21 mouse cellular contexts compared by ENCODE assay signal in genomic region chr1:58311221-58311864, GRCm38 (mm10). TPM values are rescaled to one million over a fixed set of nuclear protein-coding genes. Genes with fewer than 3 reads are reported as not detected.
DNase-seq lines count a peak whose midpoint lies in the region; ATAC-seq and TF ChIP-seq lines count a peak whose summit lies in the region.
"Had no signal": no experiment of that assay in that cellular context is flagged by ENCODE, and none has a peak within 500 bp of the region (broad histone marks: within the 10 kb centered on the region; RNA-seq: fewer than 3 reads in every experiment).

No protein-coding gene starts in this region.

- peak; percentile 28 for DNase-seq in embryonic facial prominence, embryonic 14.5 days (ENCODE audit: low spot score)
- DNase-seq in embryonic facial prominence, embryonic 10.5 days (ENCODE audit: low spot score), result no peak
- peak; percentile 1 for DNase-seq in urinary bladder, postnatal 14 days (ENCODE audit: low spot score)
- DNase-seq in urinary bladder, postnatal 36 days (ENCODE audit: low spot score in 2 of 2), result no peak
- DNase-seq in thymus, postnatal 36 days, result peak; percentile 25 to 41
- no peak for DNase-seq in left cerebral cortex, adult 2 months (ENCODE audit: extremely low spot score in 1 of 2, low spot score in 2 of 2)
- DNase-seq in cerebellum, postnatal 25 days, result no peak
- DNase-seq: cerebellum, adult 9-11 months; right cerebral cortex, postnatal 25 days had no signal

- TF ChIP-seq CTCF in left cerebral cortex, adult 2 months (IDR thresholded peaks at IDR 0.05), result no peak

- no peaks in the 10 kb centered on the region for H3K36me3 ChIP-seq in embryonic facial prominence, embryonic 14.5 days (ENCODE audit: control insufficient read depth, insufficient read depth, low read length)
- no peaks in the 10 kb centered on the region for H3K36me3 ChIP-seq in embryonic facial prominence, embryonic 10.5 days (replicated peaks)
- H3K36me3 ChIP-seq: forebrain, embryonic 15.5 days; limb, embryonic 12.5 days; midbrain, embryonic 15.5 days had no signal

- no peak for ATAC-seq in embryonic facial prominence, embryonic 14.5 days (ENCODE audit: low read depth)
- ATAC-seq in megakaryocyte, adult 5-6 weeks (ENCODE audit: poor library complexity, severe bottlenecking), result peak; percentile 45
- ATAC-seq: forebrain, embryonic 15.5 days; intestine, embryonic 16.5 days; midbrain, embryonic 15.5 days had no signal

- intact Hi-C loops in left cerebral cortex, adult 2 months (cut with DNase I), result no loop called here

- H3K27me3 ChIP-seq in embryonic facial prominence, embryonic 14.5 days (replicated peaks; ENCODE audit: control insufficient read depth, insufficient read depth, low read length), result no peaks in the 10 kb centered on the region
- no peaks in the 10 kb centered on the region for H3K27me3 ChIP-seq in embryonic facial prominence, embryonic 10.5 days (replicated peaks; ENCODE audit: low read depth, poor library complexity, severe bottlenecking)
- H3K27me3 ChIP-seq: forebrain, embryonic 15.5 days; limb, embryonic 12.5 days; midbrain, embryonic 15.5 days had no signal

- H3K9ac ChIP-seq in embryonic facial prominence, embryonic 14.5 days (ENCODE audit: low read depth, low read length), result no peak overlapping the region
- H3K9ac ChIP-seq: forebrain, embryonic 15.5 days; limb, embryonic 12.5 days; liver, embryonic 14.5 days; midbrain, embryonic 15.5 days had no signal

- no peak overlapping the region for H3K4me2 ChIP-seq in embryonic facial prominence, embryonic 14.5 days (ENCODE audit: low read depth, low read length)
- H3K4me2 ChIP-seq: forebrain, embryonic 15.5 days; limb, embryonic 12.5 days; midbrain, embryonic 15.5 days had no signal

- H3K9me3 ChIP-seq in embryonic facial prominence, embryonic 14.5 days (ENCODE audit: control insufficient read depth, low read length), result no peaks in the 10 kb centered on the region
- H3K9me3 ChIP-seq in embryonic facial prominence, embryonic 10.5 days, result no peaks in the 10 kb centered on the region
- H3K9me3 ChIP-seq: forebrain, embryonic 15.5 days; limb, embryonic 12.5 days; megakaryocyte, embryonic 14.5 days; midbrain, embryonic 15.5 days had no signal

- WGBS in embryonic facial prominence, embryonic 14.5 days, result 64% methylated on average over 7 of the region's 7 CpGs
- 88% methylated on average over 7 of the region's 7 CpGs for WGBS in embryonic facial prominence, embryonic 10.5 days

- no peak overlapping the region for H3K4me3 ChIP-seq in embryonic facial prominence, embryonic 14.5 days (ENCODE audit: low read depth, low read length)
- no peak overlapping the region for H3K4me3 ChIP-seq in embryonic facial prominence, embryonic 10.5 days
- no peak overlapping the region for H3K4me3 ChIP-seq in left cerebral cortex, adult 2 months
- H3K4me3 ChIP-seq: forebrain, embryonic 15.5 days; layer of hippocampus, adult 2 months; limb, embryonic 12.5 days; megakaryocyte, embryonic 14.5 days; midbrain, embryonic 15.5 days had no signal

- no peak overlapping the region for H3K27ac ChIP-seq in embryonic facial prominence, embryonic 14.5 days (replicated peaks; ENCODE audit: low read depth, low read length)
- no peak overlapping the region for H3K27ac ChIP-seq in embryonic facial prominence, embryonic 10.5 days (replicated peaks)
- no peak overlapping the region for H3K27ac ChIP-seq in left cerebral cortex, adult 2 months
- H3K27ac ChIP-seq: forebrain, embryonic 15.5 days; kidney, postnatal 0 days; layer of hippocampus, adult 2 months; limb, embryonic 12.5 days; liver, embryonic 14.5 days; midbrain, embryonic 15.5 days had no signal

- H3K4me1 ChIP-seq in embryonic facial prominence, embryonic 14.5 days (ENCODE audit: control insufficient read depth, insufficient read depth, low read length), result no peaks in the 10 kb centered on the region
- H3K4me1 ChIP-seq in embryonic facial prominence, embryonic 10.5 days, result 0 out of 2 replicates have a peak, but pooled peaks cover 3% of the 10 kb centered on the region
- H3K4me1 ChIP-seq: forebrain, embryonic 15.5 days; megakaryocyte, embryonic 14.5 days; midbrain, embryonic 15.5 days had no signal

RNA-seq across cellular contexts. Expression of gene Aox2, which starts 33.2 kb away (rescaled TPM):
- polyA plus RNA-seq in embryonic facial prominence, embryonic 14.5 days (2014; fragmentation: Nextera tagmentation; extraction: Ambion mirVana), result 1.2 and 1.4 TPM in 2 replicates
- 0.03 and 0.04 TPM in 2 replicates for polyA plus RNA-seq in embryonic facial prominence, embryonic 10.5 days (2016; fragmentation: Nextera tagmentation; extraction: Ambion mirVana)
- 0.04 and 0.46 TPM in 2 replicates for total RNA-seq in megakaryocyte, adult 5-6 weeks (2015)
- 0.12 and 0.62 TPM in 2 replicates for total RNA-seq in megakaryocyte, adult 5-6 weeks (2017)
- under 1 TPM in 1 of 2 experiments, not detected in 1; 0.05 TPM for total RNA-seq in left cerebral cortex, adult 2 months (2021)
- total RNA-seq: layer of hippocampus, adult 2 months had no signal
- polyA plus RNA-seq: forebrain, embryonic 15.5 days; gonadal fat pad, adult 2 months; heart, embryonic 14.5 days; lung, embryonic 16.5 days; midbrain, embryonic 15.5 days had no signal

Comparison
In these comparisons a context has a peak if more than half of its experiments do, and no peak if none do; other contexts are left out.
1. DNase-seq: peak in embryonic facial prominence, embryonic 14.5 days (single experiment), urinary bladder, postnatal 14 days (single experiment) and thymus, postnatal 36 days (2 of 2); none in embryonic facial prominence, embryonic 10.5 days (single experiment), urinary bladder, postnatal 36 days (0 of 2), left cerebral cortex, adult 2 months (0 of 2) and cerebellum, postnatal 25 days (0 of 2).